8 mouse cellular contexts compared by ENCODE assay signal in genomic region chr11:23667128-23667527, GRCm38 (mm10). TPM values are rescaled to one million over a fixed set of nuclear protein-coding genes. Genes with fewer than 3 reads are reported as not detected.
DNase-seq lines count a peak whose midpoint lies in the region; ATAC-seq lines count a peak whose summit lies in the region.

No protein-coding gene starts in this region.

- H3K27me3 ChIP-seq in forebrain, embryonic 13.5 days: no peaks in the 10 kb centered on the region
- no peaks in the 10 kb centered on the region for H3K27me3 ChIP-seq in limb, embryonic 13.5 days
- no peaks in the 10 kb centered on the region for H3K27me3 ChIP-seq in splenic B cell, adult 2 months (ENCODE audit: control insufficient read depth, insufficient read depth, low read length, poor library complexity, severe bottlenecking)

- no peak overlapping the region for H3K27ac ChIP-seq in forebrain, embryonic 13.5 days
- no peak overlapping the region for H3K27ac ChIP-seq in limb, embryonic 13.5 days

- peak overlapping the region; percentile 91 for H3K4me3 ChIP-seq in forebrain, embryonic 13.5 days
- peak overlapping the region; percentile 93 for H3K4me3 ChIP-seq in limb, embryonic 13.5 days

- H3K36me3 ChIP-seq in forebrain, embryonic 13.5 days (ENCODE audit: poor library complexity, severe bottlenecking): peaks cover 7% of the 10 kb centered on the region; the same call in 1 of the 2 replicates
- H3K36me3 ChIP-seq in limb, embryonic 13.5 days: peaks cover 13% of the 10 kb centered on the region
- peaks cover 2% of the 10 kb centered on the region; the same call in 1 of the 2 replicates for H3K36me3 ChIP-seq in splenic B cell, adult 2 months (ENCODE audit: control insufficient read depth, insufficient read depth, low read length, poor library complexity, severe bottlenecking)

- peak overlapping the region; percentile 78; the same call in 1 of the 2 replicates for H3K9ac ChIP-seq in forebrain, embryonic 13.5 days
- H3K9ac ChIP-seq in limb, embryonic 13.5 days: no peak overlapping the region

- no peak for ATAC-seq in forebrain, embryonic 13.5 days
- ATAC-seq in limb, embryonic 13.5 days (ENCODE audit: low FRiP score, low read depth): no peak

- H3K4me2 ChIP-seq in forebrain, embryonic 13.5 days: peak overlapping the region; percentile 75
- H3K4me2 ChIP-seq in limb, embryonic 13.5 days (replicated peaks): peak overlapping the region; percentile 64

- H3K9me3 ChIP-seq in forebrain, embryonic 13.5 days (replicated peaks): no peaks in the 10 kb centered on the region
- no peaks in the 10 kb centered on the region for H3K9me3 ChIP-seq in limb, embryonic 13.5 days

- 19% methylated on average over 3 of the region's 3 CpGs for WGBS in forebrain, embryonic 13.5 days
- WGBS in limb, embryonic 13.5 days: 56% methylated on average over 3 of the region's 3 CpGs

- peaks cover 23% of the 10 kb centered on the region for H3K4me1 ChIP-seq in forebrain, embryonic 13.5 days
- H3K4me1 ChIP-seq in limb, embryonic 13.5 days: peaks cover 19% of the 10 kb centered on the region; the same call in 1 of the 2 replicates

- peak; percentile 41 for DNase-seq in kidney, adult 9 months
- no peak for DNase-seq in kidney, adult 11 months
- DNase-seq in MN1 (ENCODE audit: low spot score): peak; percentile 83
- peak; percentile 57 for DNase-seq in splenic B cell, adult 2 months (ENCODE audit: low read depth, low spot score)
- DNase-seq in adrenal gland, postnatal 25 days: no peak
- DNase-seq in Muller cell, postnatal 12 days (ENCODE audit: inconsistent ontology term): no peak

RNA-seq across cellular contexts. Expression of gene Pex13, which starts 1.4 kb away (rescaled TPM):
- 34.2 and 41.3 TPM in 2 replicates for polyA plus RNA-seq in forebrain, embryonic 13.5 days (2015; fragmentation: Nextera tagmentation; extraction: Ambion mirVana)
- polyA plus RNA-seq in limb, embryonic 13.5 days (2015; fragmentation: Nextera tagmentation; extraction: Ambion mirVana): 37.5 and 41.7 TPM in 2 replicates
- total RNA-seq in adrenal gland, postnatal 25 days (2021): 73.2 and 92.9 TPM in 2 replicates

RNA-seq across cellular contexts. Expression of gene Pus10, which starts 1.7 kb away (rescaled TPM):
- 16.4 and 16.7 TPM in 2 replicates for polyA plus RNA-seq in forebrain, embryonic 13.5 days (2015; fragmentation: Nextera tagmentation; extraction: Ambion mirVana)
- 24.4 and 27.5 TPM in 2 replicates for polyA plus RNA-seq in limb, embryonic 13.5 days (2015; fragmentation: Nextera tagmentation; extraction: Ambion mirVana)
- 17.8 and 23.3 TPM in 2 replicates for total RNA-seq in adrenal gland, postnatal 25 days (2021)

RNA-seq across cellular contexts. Expression of gene 0610010F05Rik, which starts 33.7 kb away (rescaled TPM):
- polyA plus RNA-seq in forebrain, embryonic 13.5 days (2015; fragmentation: Nextera tagmentation; extraction: Ambion mirVana): 114 and 119 TPM in 2 replicates
- polyA plus RNA-seq in limb, embryonic 13.5 days (2015; fragmentation: Nextera tagmentation; extraction: Ambion mirVana): 23.4 and 24.1 TPM in 2 replicates
- total RNA-seq in adrenal gland, postnatal 25 days (2021): 14.1 and 16.8 TPM in 2 replicates

Comparison
In these comparisons a context has a peak if more than half of its experiments do, and no peak if none do; other contexts are left out.
1. DNase-seq: peak in kidney, adult 9 months (single experiment), MN1 (single experiment) and splenic B cell, adult 2 months (single experiment); none in kidney, adult 11 months (single experiment), adrenal gland, postnatal 25 days (single experiment) and Muller cell, postnatal 12 days (single experiment).